Mouse (Mus musculus): Measurements from ENCODE around the gene Cpvl. TPM values are rescaled to one million over a fixed set of nuclear protein-coding genes. Genes with fewer than 3 reads are reported as not detected.

The Cpvl gene
- total and polyA plus RNA-seq, 3 experiments = not detected

DNA sequence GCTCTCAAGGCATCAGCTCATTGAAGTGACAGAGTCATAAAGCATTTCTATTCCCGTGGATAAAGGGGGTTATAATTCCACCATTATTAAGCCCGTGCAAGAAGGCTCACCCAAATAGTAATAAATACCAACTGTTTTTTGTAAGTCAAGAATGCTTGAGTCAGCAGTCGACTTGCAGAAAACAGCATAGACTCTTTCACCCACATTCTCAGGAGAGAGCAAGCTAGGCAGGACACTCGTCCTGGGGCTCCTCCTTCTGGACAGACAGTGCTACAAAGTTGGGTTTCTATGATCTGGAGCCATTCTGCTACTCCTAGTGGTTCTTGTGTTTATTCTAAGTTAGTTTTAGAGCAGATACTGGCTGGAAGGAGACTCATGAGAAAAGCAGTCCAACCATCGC is 24.4 kb downstream of the Cpvl start:
- TF ChIP-seq POLR2AphosphoS2 (IDR thresholded peaks at IDR 0.05; ENCODE audit: low read depth, low read length) (no peak), CTCF (conservative IDR thresholded peaks at IDR 0.05 in 1 of 2, IDR thresholded peaks at IDR 0.05 in 1 of 2; ENCODE audit: low read depth in 2 of 2, low read length in 2 of 2) (peak in 1 of 2 experiments; percentile 78; a peak in 2 of 4 replicates), RAD21 (IDR thresholded peaks at IDR 0.05; ENCODE audit: low read depth, low read length) (peak; percentile 68), SMC3 (IDR thresholded peaks at IDR 0.05; ENCODE audit: low read depth, low read length) (peak; percentile 79), MAFK (IDR thresholded peaks at IDR 0.05; ENCODE audit: insufficient replicate concordance, low read length) (peak; percentile 62; the same call in 1 of the 2 replicates)
- in situ Hi-C loops (cut with MboI; ENCODE audit: low pct_ligation_motif_present, low pct_unique_long_range_greater_than_20kb, low sequenced_read_pairs) (loop anchor here (10.0 kb wide), 1 partner anchor 179 kb away; no protein-coding TSS in a partner anchor), dilution Hi-C loops (cut with MboI; ENCODE audit: extremely low pct_ligation_motif_present, extremely low pct_unique_long_range_greater_than_20kb, low sequenced_read_pairs) (no loop called here)
- peak; percentile 40 for DNase-seq (ENCODE audit: extremely low read depth)
- Histone ChIP-seq H3K27ac (ENCODE audit: insufficient read depth, low read depth) (no peak overlapping the region), H3K4me1 (ENCODE audit: control insufficient read depth in 1 of 2, insufficient read depth in 2 of 2) (peaks cover 3 to 36% of the 10 kb centered on the region in 2 experiments; a peak in 3 of 4 replicates), H3K9me3 (replicated peaks; ENCODE audit: low read length) (no peaks in the 10 kb centered on the region), H3K4me2 (ENCODE audit: insufficient read depth, low read depth, poor library complexity, severe bottlenecking) (no peak overlapping the region), H3K9ac (ENCODE audit: insufficient read depth, low read depth) (no peak overlapping the region), H3K36me3 (replicated peaks in 1 of 2; ENCODE audit: control insufficient read depth in 1 of 2, insufficient read depth in 1 of 2, low read length in 1 of 2) (no peaks in the 10 kb centered on the region), H3K27me3 (replicated peaks) (no peaks in the 10 kb centered on the region), H3K4me3 (replicated peaks in 1 of 3; ENCODE audit: low read depth in 2 of 3, low read length in 2 of 3, poor library complexity in 1 of 3) (no peak overlapping the region), H3K79me2 (replicated peaks; ENCODE audit: control insufficient read depth, extremely low read depth, insufficient read depth, poor library complexity, severe bottlenecking) (no peaks in the 10 kb centered on the region)

DNA sequence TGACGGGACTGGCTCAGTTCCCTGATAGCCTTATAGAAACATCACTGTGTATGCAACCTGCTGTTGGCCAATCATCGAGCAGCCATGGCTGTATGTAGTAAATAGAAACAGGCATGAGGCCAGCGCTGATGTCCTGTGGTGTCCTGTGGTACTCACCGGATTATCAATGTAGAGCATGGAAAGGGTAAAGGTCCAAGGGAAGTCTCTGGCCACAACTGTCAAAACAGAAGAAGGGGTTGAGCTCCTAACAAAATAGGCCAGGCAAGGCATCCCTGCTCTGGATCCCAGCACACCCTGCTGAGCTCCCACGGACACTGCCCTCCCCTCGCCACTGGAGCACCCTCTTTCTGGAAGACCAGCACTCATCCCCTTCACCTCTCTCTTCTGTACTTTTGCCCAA is 25.1 kb downstream of the Cpvl start:
- in situ Hi-C loops (cut with MboI; ENCODE audit: low pct_ligation_motif_present, low pct_unique_long_range_greater_than_20kb, low sequenced_read_pairs) = loop anchor here (10.0 kb wide), 1 partner anchor 179 kb away; no protein-coding TSS in a partner anchor
- H3K4me2 ChIP-seq (ENCODE audit: insufficient read depth, low read depth, poor library complexity, severe bottlenecking) = no peak overlapping the region

DNA sequence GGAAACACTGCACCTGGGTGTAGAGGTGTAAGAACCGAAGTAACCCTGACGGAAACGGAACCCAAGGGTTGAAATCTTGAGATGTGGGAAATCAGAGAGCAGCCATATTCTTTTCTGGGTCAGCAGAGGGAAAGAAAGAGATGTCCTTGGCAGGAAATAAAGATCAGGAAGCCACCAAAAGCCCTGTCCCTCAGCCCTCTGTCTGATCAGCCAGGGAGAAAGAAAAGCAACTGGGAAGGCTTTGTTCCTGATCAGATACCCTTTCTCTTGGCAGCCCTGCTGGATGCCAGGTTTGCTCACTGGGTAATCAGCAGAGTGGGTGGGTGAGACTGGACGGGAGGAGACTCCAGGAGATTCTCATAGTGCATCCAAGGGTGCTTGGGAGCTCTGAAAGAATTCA is 27.1 kb downstream of the Cpvl start:
- Histone ChIP-seq H3K4me2 (ENCODE audit: insufficient read depth, low read depth, poor library complexity, severe bottlenecking) (no peak overlapping the region; the same call in 1 of the 2 replicates), H3K36me3 (replicated peaks in 1 of 2; ENCODE audit: control insufficient read depth in 1 of 2, insufficient read depth in 1 of 2, low read length in 1 of 2) (no peaks in the 10 kb centered on the region), H3K27ac (ENCODE audit: insufficient read depth, low read depth) (no peak overlapping the region), H3K9me3 (replicated peaks; ENCODE audit: low read length) (no peaks in the 10 kb centered on the region), H3K9ac (ENCODE audit: insufficient read depth, low read depth) (no peak overlapping the region), H3K4me1 (ENCODE audit: control insufficient read depth in 1 of 2, insufficient read depth in 2 of 2) (peaks cover 3 to 45% of the 10 kb centered on the region in 2 experiments; a peak in 3 of 4 replicates), H3K4me3 (replicated peaks in 1 of 3; ENCODE audit: low read depth in 2 of 3, low read length in 2 of 3, poor library complexity in 1 of 3) (no peak overlapping the region), H3K79me2 (replicated peaks; ENCODE audit: control insufficient read depth, extremely low read depth, insufficient read depth, poor library complexity, severe bottlenecking) (no peaks in the 10 kb centered on the region), H3K27me3 (replicated peaks) (no peaks in the 10 kb centered on the region)
- TF ChIP-seq ZNF384 (IDR thresholded peaks at IDR 0.05; ENCODE audit: low read depth, low read length) (no peak), UBTF (IDR thresholded peaks at IDR 0.05; ENCODE audit: low read depth, low read length) (no peak), GABPA (IDR thresholded peaks at IDR 0.05; ENCODE audit: insufficient replicate concordance, low read depth, low read length) (no peak), SIN3A (IDR thresholded peaks at IDR 0.05; ENCODE audit: low read length) (no peak), PAX5 (IDR thresholded peaks at IDR 0.05; ENCODE audit: low read length) (no peak), KAT2A (IDR thresholded peaks at IDR 0.05; ENCODE audit: insufficient replicate concordance, low read length) (no peak)
- dilution Hi-C loops (cut with MboI; ENCODE audit: extremely low pct_ligation_motif_present, extremely low pct_unique_long_range_greater_than_20kb, low sequenced_read_pairs) (no loop called here), in situ Hi-C loops (cut with MboI; ENCODE audit: low pct_ligation_motif_present, low pct_unique_long_range_greater_than_20kb, low sequenced_read_pairs) (loop anchor here (10.0 kb wide), 1 partner anchor 177 kb away; no protein-coding TSS in a partner anchor)
- no peak for DNase-seq (ENCODE audit: extremely low read depth)

More for the DNA sequence above, 25.1 kb downstream of the Cpvl start:
- H3K4me3 ChIP-seq (replicated peaks in 1 of 3; ENCODE audit: low read depth in 2 of 3, low read length in 2 of 3, poor library complexity in 1 of 3) = no peak overlapping the region
- H3K4me1 ChIP-seq (ENCODE audit: control insufficient read depth in 1 of 2, insufficient read depth in 2 of 2) = peaks cover 3 to 39% of the 10 kb centered on the region in 2 experiments; a peak in 3 of 4 replicates
- TF ChIP-seq ZC3H11A (IDR thresholded peaks at IDR 0.05; ENCODE audit: low read depth, low read length) (no peak), POLR2A (IDR thresholded peaks at IDR 0.05; ENCODE audit: low read depth, low read length) (no peak)
- no peaks in the 10 kb centered on the region for H3K79me2 ChIP-seq (replicated peaks; ENCODE audit: control insufficient read depth, extremely low read depth, insufficient read depth, poor library complexity, severe bottlenecking)
- H3K27me3 ChIP-seq (replicated peaks) = no peaks in the 10 kb centered on the region
- H3K9me3 ChIP-seq (replicated peaks; ENCODE audit: low read length) = no peaks in the 10 kb centered on the region
- H3K27ac ChIP-seq (ENCODE audit: insufficient read depth, low read depth) = no peak overlapping the region
- no peak for DNase-seq (ENCODE audit: extremely low read depth)
- dilution Hi-C loops (cut with MboI; ENCODE audit: extremely low pct_ligation_motif_present, extremely low pct_unique_long_range_greater_than_20kb, low sequenced_read_pairs) = no loop called here
- H3K36me3 ChIP-seq (replicated peaks in 1 of 2; ENCODE audit: control insufficient read depth in 1 of 2, insufficient read depth in 1 of 2, low read length in 1 of 2) = no peaks in the 10 kb centered on the region
- no peak overlapping the region for H3K9ac ChIP-seq (ENCODE audit: insufficient read depth, low read depth)

Data from CH12.LX (cell line).